Mouse (Mus musculus) bone marrow macrophage, adult 2 months (primary cell): Measurements from ENCODE around the gene D230025D16Rik. TPM values are rescaled to one million over a fixed set of nuclear protein-coding genes. Genes with fewer than 3 reads are reported as not detected.

Experiments used
- H3K27ac ChIP-seq: 2 replicates; pipeline ENCODE4 v1.5.1; 2012; ENCODE audit warnings: low read depth, low read length; ENCODE audit not compliant: insufficient read depth
- H3K4me1 ChIP-seq: 2 replicates; pipeline ENCODE4 v1.6.1; 2012; ENCODE audit warnings: low read length; ENCODE audit not compliant: control insufficient read depth, insufficient read depth
- H3K4me3 ChIP-seq: 2 replicates; pipeline ENCODE4 v1.5.1; 2012; ENCODE audit warnings: mild to moderate bottlenecking, low read length, moderate library complexity; ENCODE audit not compliant: insufficient read depth
- CTCF ChIP-seq: IDR thresholded peaks from 2 replicates; pipeline ENCODE4 v1.5.1; 2012; ENCODE audit warnings: low read depth, mild to moderate bottlenecking, low read length, moderate library complexity
- POLR2A ChIP-seq: IDR thresholded peaks from 2 replicates; pipeline ENCODE4 v1.6.1; 2012; ENCODE audit warnings: mild to moderate bottlenecking, low read depth, low read length, borderline replicate concordance
- polyA plus RNA-seq: library from polyadenylated mRNA; stranded (reverse); fragments of >200 nt; gene quantifications from 2 replicates; pipeline ENCODE4 v1.2.4, GENCODE M21; 2012; ENCODE audit not compliant: missing spikeins, insufficient read depth, insufficient read length

Gene D230025D16Rik
- polyA plus RNA-seq, 1 experiment, result 27.8 TPM

GRCm38 (mm10) chr8:105257318-105258114 is 32.6 kb downstream of the D230025D16Rik start:
- H3K27ac ChIP-seq, result no peak overlapping the region
- TF ChIP-seq CTCF (no peak), POLR2A (no peak)
- H3K4me3 ChIP-seq, result no peak overlapping the region
- H3K4me1 ChIP-seq, result peaks cover 20% of the 10 kb centered on the region

DNA sequence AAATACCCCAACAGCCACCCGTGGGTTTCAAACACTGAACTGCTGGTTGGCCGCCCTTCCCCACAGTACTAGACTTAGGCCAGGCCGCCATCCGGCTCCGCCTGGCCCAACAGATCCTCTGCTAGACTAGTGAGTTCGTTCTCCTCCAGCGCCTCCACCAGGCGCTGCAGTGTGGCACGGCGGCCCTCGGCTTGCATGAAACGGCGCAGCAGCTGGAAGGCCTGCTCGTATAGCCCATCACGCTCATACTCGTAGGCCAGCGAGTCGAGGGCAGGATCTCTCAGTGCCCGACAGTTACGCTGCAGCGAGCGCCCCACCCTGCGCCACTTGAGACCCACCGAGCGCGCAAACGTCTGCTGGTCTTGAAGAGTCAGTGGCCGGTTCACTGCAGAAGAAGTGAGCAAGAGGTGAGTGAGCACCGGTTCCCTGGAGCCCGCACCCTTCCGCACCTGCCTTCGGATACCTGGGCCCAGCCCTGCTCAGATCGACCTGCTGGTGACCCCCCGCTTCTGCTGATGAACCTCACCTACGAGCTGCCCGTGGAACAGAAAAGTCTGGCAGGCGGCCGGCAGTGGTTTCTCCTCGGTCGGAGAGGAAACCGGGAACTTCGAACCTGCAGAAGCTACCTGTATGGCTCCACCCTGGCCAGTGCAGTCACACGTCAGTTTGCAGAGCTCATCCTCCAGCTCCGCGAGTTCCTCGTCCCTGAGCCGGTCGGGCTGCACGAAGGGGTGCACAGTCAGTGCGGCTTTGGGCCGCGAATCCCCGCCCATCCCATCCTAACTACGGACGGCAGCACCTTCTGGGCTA is 34.2 kb downstream of the D230025D16Rik start:
- peaks cover 26% of the 10 kb centered on the region for H3K4me1 ChIP-seq
- TF ChIP-seq CTCF (no peak), POLR2A (no peak)
- H3K4me3 ChIP-seq, result peak overlapping the region; percentile 55

GRCm38 (mm10) chr8:105259721-105260320 is 34.9 kb downstream of the D230025D16Rik start:
- peak overlapping the region; percentile 55 for H3K4me3 ChIP-seq
- H3K4me1 ChIP-seq, result peaks cover 26% of the 10 kb centered on the region
- H3K27ac ChIP-seq, result no peak overlapping the region
- TF ChIP-seq CTCF, result peak; percentile 95
- TF ChIP-seq POLR2A, result no peak

More for the DNA sequence above, 34.2 kb downstream of the D230025D16Rik start:
- H3K27ac ChIP-seq, result no peak overlapping the region

DNA sequence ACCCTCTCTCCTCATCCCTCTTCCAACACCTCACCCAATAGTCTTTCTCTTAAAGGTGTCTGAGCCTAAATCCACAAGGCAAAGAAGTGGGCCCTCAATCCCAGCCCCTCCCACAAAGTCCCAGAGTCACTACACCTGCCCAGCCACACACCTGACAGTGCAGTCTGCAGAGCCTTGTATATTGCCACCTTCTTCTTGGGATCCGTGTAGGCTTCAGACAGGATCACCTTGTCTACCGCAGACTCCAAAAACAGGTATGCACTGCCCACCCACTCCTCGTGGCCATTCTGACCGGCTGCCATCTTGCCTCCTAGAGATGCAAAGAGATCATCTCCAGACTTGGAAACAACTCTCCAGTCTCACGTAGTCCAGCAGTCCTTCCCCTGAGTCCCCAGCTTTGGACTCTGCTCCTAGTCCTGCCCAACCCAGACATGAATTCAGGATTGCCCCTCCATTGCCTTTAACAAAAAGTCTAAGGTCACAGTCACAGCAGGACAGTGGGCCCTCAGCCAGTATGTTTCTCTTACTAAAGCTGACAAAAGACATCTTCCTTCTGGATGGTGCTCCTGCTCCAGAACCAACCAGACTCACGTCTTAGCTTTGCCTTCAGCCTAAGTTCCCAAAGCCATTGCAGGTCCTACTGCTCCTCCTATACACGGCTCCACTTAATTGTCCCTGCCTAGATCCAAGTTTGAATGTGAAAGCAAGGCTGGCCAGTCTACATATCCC is 35.6 kb downstream of the D230025D16Rik start:
- no peak overlapping the region for H3K4me3 ChIP-seq
- H3K27ac ChIP-seq, result no peak overlapping the region
- TF ChIP-seq CTCF, result no peak
- TF ChIP-seq POLR2A, result no peak
- peaks cover 28% of the 10 kb centered on the region for H3K4me1 ChIP-seq

GRCm38 (mm10) chr8:105261326-105261980 is 36.5 kb downstream of the D230025D16Rik start:
- Histone ChIP-seq H3K4me3 (no peak overlapping the region), H3K4me1 (peaks cover 29% of the 10 kb centered on the region), H3K27ac (no peak overlapping the region)
- TF ChIP-seq CTCF (no peak), POLR2A (no peak)

- no peak for TF ChIP-seq CTCF
- no peak for TF ChIP-seq POLR2A
- peak overlapping the region; percentile 84 for H3K4me3 ChIP-seq
- peaks cover 29% of the 10 kb centered on the region for H3K4me1 ChIP-seq
- no peak overlapping the region for H3K27ac ChIP-seq
Measured at GRCm38 (mm10) chr8:105263244-105263912, 38.4 kb downstream of the D230025D16Rik start.

GRCm38 (mm10) chr8:105264024-105264982 is 39.4 kb downstream of the D230025D16Rik start, which contains the start of the genes Tradd and Fbxl8:
Tradd (minus strand) TSS chr8:105264609.
Fbxl8 (plus strand) TSS chr8:105264648.
- TF ChIP-seq CTCF, result no peak
- no peak for TF ChIP-seq POLR2A
- Histone ChIP-seq H3K27ac (peak within 1 kb of the TSS; percentile 42), H3K4me3 (peak within 1 kb of the TSS; percentile 84), H3K4me1 (peaks cover 29% of the 10 kb centered on the region)
